Mouse (Mus musculus) adrenal gland, postnatal 4 days (tissue): ENCODE results near the gene Ugcg. TPM values are rescaled to one million over a fixed set of nuclear protein-coding genes. Genes with fewer than 3 reads are reported as not detected.

Experiments used
- DNase-seq, 2 experiments: peaks; one replicate each; pipeline ENCODE4 v3.0.0; 2021 to 2022; ENCODE audit warnings: low spot score in 2 of 2, mixed read lengths in 2 of 2
- total RNA-seq, 2 experiments: library from RNA; stranded (reverse); gene quantifications; 2 replicates each; pipeline ENCODE4 v1.2.3; 2021

The Ugcg gene
- total RNA-seq, 2 experiments from 2014 or later = 56.0 to 67.6 TPM

- no peak for DNase-seq
Observed at GRCm38 (mm10) chr4:59223055-59223615, 34.1 kb downstream of the Ugcg start.

GRCm38 (mm10) chr4:59224889-59225288 is 35.8 kb downstream of the Ugcg start:
- DNase-seq = no peak

GRCm38 (mm10) chr4:59227047-59227446 is 38.0 kb downstream of the Ugcg start:
- no peak for DNase-seq

- DNase-seq = no peak
Observed at GRCm38 (mm10) chr4:59228951-59229350, 39.9 kb downstream of the Ugcg start.

- DNase-seq = no peak
Observed at GRCm38 (mm10) chr4:59231266-59232055, 42.4 kb downstream of the Ugcg start.

GRCm38 (mm10) chr4:59234014-59234413 is 45.0 kb downstream of the Ugcg start:
- DNase-seq = no peak

- DNase-seq = no peak
Observed at GRCm38 (mm10) chr4:59234451-59235216, 45.6 kb downstream of the Ugcg start.

GRCm38 (mm10) chr4:59236362-59236761 is 47.3 kb downstream of the Ugcg start:
- DNase-seq = no peak

- no peak for DNase-seq
Observed at GRCm38 (mm10) chr4:59238641-59239311, 49.7 kb downstream of the Ugcg start.

- no peak for DNase-seq
Observed at GRCm38 (mm10) chr4:59239312-59239728, 50.3 kb downstream of the Ugcg start.

- DNase-seq = no peak
Observed at GRCm38 (mm10) chr4:59240160-59240559, 51.1 kb downstream of the Ugcg start.

- no peak for DNase-seq
Observed at GRCm38 (mm10) chr4:59241096-59241495, 52.0 kb downstream of the Ugcg start.

- no peak for DNase-seq
Observed at GRCm38 (mm10) chr4:59242221-59242620, 53.2 kb downstream of the Ugcg start.

- no peak for DNase-seq
Observed at GRCm38 (mm10) chr4:59243802-59244493, 54.9 kb downstream of the Ugcg start.

GRCm38 (mm10) chr4:59244791-59245555 is 55.9 kb downstream of the Ugcg start:
- no peak for DNase-seq

GRCm38 (mm10) chr4:59245776-59246175 is 56.7 kb downstream of the Ugcg start:
- no peak for DNase-seq

- DNase-seq = no peak
Observed at GRCm38 (mm10) chr4:59247545-59247944, 58.5 kb downstream of the Ugcg start.

- DNase-seq = no peak
Observed at GRCm38 (mm10) chr4:59248035-59248434, 59.0 kb downstream of the Ugcg start.

- no peak for DNase-seq
Observed at GRCm38 (mm10) chr4:59252386-59253054, 63.5 kb downstream of the Ugcg start.

- DNase-seq = no peak
Observed at GRCm38 (mm10) chr4:59253055-59253434, 64.0 kb downstream of the Ugcg start.
